14 mouse cellular contexts compared by ENCODE assay signal in the genomic region with DNA sequence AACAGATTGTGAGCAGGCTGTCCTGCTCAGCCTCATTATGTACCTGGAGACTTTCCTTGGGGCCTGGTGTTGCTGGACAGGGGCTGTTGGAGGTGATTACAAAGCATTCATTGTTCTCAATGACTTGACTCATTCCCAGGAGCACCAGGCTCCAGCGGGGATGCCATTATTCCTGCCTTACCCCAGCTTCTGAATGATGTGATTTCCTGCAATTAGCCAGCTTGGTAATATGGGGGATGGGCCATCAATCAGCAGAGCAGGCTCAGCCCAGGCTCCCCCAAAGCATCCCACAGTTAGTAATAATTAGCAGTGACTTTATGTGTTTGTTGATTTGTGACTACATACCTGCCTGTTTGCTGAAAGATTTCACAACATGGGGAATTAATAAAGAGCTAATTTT.
DNase-seq lines count a peak whose midpoint lies in the region; ATAC-seq lines count a peak whose summit lies in the region.
"Had no signal": no experiment of that assay in that cellular context is flagged by ENCODE, and none has a peak within 500 bp of the region (broad histone marks: within the 10 kb centered on the region; RNA-seq: fewer than 3 reads in every experiment).

No protein-coding gene starts in this region.

- no peak overlapping the region for H3K9ac ChIP-seq in midbrain, embryonic 13.5 days (replicated peaks)
- no peak overlapping the region for H3K9ac ChIP-seq in midbrain, embryonic 16.5 days (ENCODE audit: low read depth, low read length)
- H3K9ac ChIP-seq in embryonic facial prominence, embryonic 11.5 days (replicated peaks; ENCODE audit: low read length), result no peak overlapping the region
- no peak overlapping the region for H3K9ac ChIP-seq in neural tube, embryonic 15.5 days (replicated peaks)
- H3K9ac ChIP-seq: limb, embryonic 12.5 days; liver, embryonic 15.5 days; stomach, embryonic 15.5 days had no signal

- no peak overlapping the region for H3K4me3 ChIP-seq in midbrain, embryonic 13.5 days (replicated peaks)
- H3K4me3 ChIP-seq in midbrain, embryonic 16.5 days (ENCODE audit: low read depth, low read length), result no peak overlapping the region
- H3K4me3 ChIP-seq in embryonic facial prominence, embryonic 11.5 days (ENCODE audit: low read depth, low read length), result no peak overlapping the region
- H3K4me3 ChIP-seq in neural tube, embryonic 15.5 days (replicated peaks), result no peak overlapping the region
- H3K4me3 ChIP-seq: limb, embryonic 12.5 days; liver, embryonic 15.5 days; stomach, embryonic 15.5 days had no signal

- no peaks in the 10 kb centered on the region for H3K9me3 ChIP-seq in midbrain, embryonic 13.5 days
- no peaks in the 10 kb centered on the region for H3K9me3 ChIP-seq in midbrain, embryonic 16.5 days (replicated peaks; ENCODE audit: control insufficient read depth, low read length, poor library complexity, severe bottlenecking)
- H3K9me3 ChIP-seq in embryonic facial prominence, embryonic 11.5 days (replicated peaks; ENCODE audit: control insufficient read depth, low read length), result no peaks in the 10 kb centered on the region
- H3K9me3 ChIP-seq in neural tube, embryonic 15.5 days (replicated peaks), result no peaks in the 10 kb centered on the region
- H3K9me3 ChIP-seq: limb, embryonic 12.5 days; liver, embryonic 15.5 days; stomach, embryonic 15.5 days had no signal

- peak overlapping the region; percentile 56; the same call in 1 of the 2 replicates for H3K27ac ChIP-seq in midbrain, embryonic 13.5 days
- no peak overlapping the region for H3K27ac ChIP-seq in midbrain, embryonic 16.5 days (ENCODE audit: low read length)
- H3K27ac ChIP-seq in embryonic facial prominence, embryonic 11.5 days (replicated peaks; ENCODE audit: low read depth, low read length), result no peak overlapping the region
- 0 out of 2 replicates have a peak overlapping the region, but pooled peaks have one; percentile 9 for H3K27ac ChIP-seq in neural tube, embryonic 15.5 days (replicated peaks)
- H3K27ac ChIP-seq: liver, embryonic 15.5 days; stomach, embryonic 15.5 days had no signal

- 0 out of 2 replicates have a peak, but pooled peaks cover 5% of the 10 kb centered on the region for H3K27me3 ChIP-seq in midbrain, embryonic 13.5 days
- H3K27me3 ChIP-seq in midbrain, embryonic 16.5 days (ENCODE audit: control insufficient read depth, insufficient read depth, low read depth, low read length), result no peaks in the 10 kb centered on the region
- no peaks in the 10 kb centered on the region for H3K27me3 ChIP-seq in embryonic facial prominence, embryonic 11.5 days (ENCODE audit: control insufficient read depth, insufficient read depth, low read length)
- H3K27me3 ChIP-seq in neural tube, embryonic 15.5 days (replicated peaks), result no peaks in the 10 kb centered on the region
- H3K27me3 ChIP-seq: Patski; stomach, embryonic 15.5 days had no signal

- peak; percentile 43 for DNase-seq in embryonic facial prominence, embryonic 11.5 days (ENCODE audit: low spot score)
- peak; percentile 81 for DNase-seq in forelimb bud, embryonic 11.5 days (ENCODE audit: low read depth, low spot score)
- no peak for DNase-seq in testis, postnatal 10 days (ENCODE audit: low spot score)
- DNase-seq in right cerebral cortex, postnatal 4 days, result no peak
- DNase-seq: cerebellum, adult 11-12 months; kidney, adult 2 months; kidney, postnatal 36 days had no signal

- no peaks in the 10 kb centered on the region for H3K36me3 ChIP-seq in midbrain, embryonic 13.5 days
- no peaks in the 10 kb centered on the region for H3K36me3 ChIP-seq in midbrain, embryonic 16.5 days (ENCODE audit: control insufficient read depth, insufficient read depth, low read length)
- no peaks in the 10 kb centered on the region for H3K36me3 ChIP-seq in embryonic facial prominence, embryonic 11.5 days (replicated peaks; ENCODE audit: control insufficient read depth, insufficient read depth, low read depth, low read length)
- H3K36me3 ChIP-seq in neural tube, embryonic 15.5 days, result no peaks in the 10 kb centered on the region
- H3K36me3 ChIP-seq: limb, embryonic 12.5 days; liver, embryonic 15.5 days; stomach, embryonic 15.5 days had no signal

- no peak overlapping the region for H3K4me2 ChIP-seq in midbrain, embryonic 13.5 days (replicated peaks)
- H3K4me2 ChIP-seq in midbrain, embryonic 16.5 days (ENCODE audit: low read length), result no peak overlapping the region
- H3K4me2 ChIP-seq in embryonic facial prominence, embryonic 11.5 days (ENCODE audit: low read depth, low read length), result no peak overlapping the region
- H3K4me2 ChIP-seq in neural tube, embryonic 15.5 days, result no peak overlapping the region
- H3K4me2 ChIP-seq: limb, embryonic 12.5 days; liver, embryonic 15.5 days; stomach, embryonic 15.5 days had no signal

- H3K4me1 ChIP-seq in midbrain, embryonic 13.5 days (replicated peaks), result peaks cover 36% of the 10 kb centered on the region
- peaks cover 12% of the 10 kb centered on the region for H3K4me1 ChIP-seq in midbrain, embryonic 16.5 days (ENCODE audit: control insufficient read depth, insufficient read depth, low read length)
- no peaks in the 10 kb centered on the region for H3K4me1 ChIP-seq in embryonic facial prominence, embryonic 11.5 days (ENCODE audit: control insufficient read depth, insufficient read depth, low read length)
- peaks cover 42% of the 10 kb centered on the region for H3K4me1 ChIP-seq in neural tube, embryonic 15.5 days
- H3K4me1 ChIP-seq: stomach, embryonic 15.5 days had no signal

- ATAC-seq in midbrain, embryonic 13.5 days, result peak; percentile 62; the same call in 1 of the 2 replicates
- ATAC-seq in midbrain, embryonic 16.5 days, result no peak
- no peak for ATAC-seq in embryonic facial prominence, embryonic 11.5 days (replicated peaks; ENCODE audit: insufficient number of reproducible peaks, low FRiP score, low TSS enrichment, low read depth)
- ATAC-seq in neural tube, embryonic 15.5 days (ENCODE audit: low FRiP score), result no peak
- ATAC-seq: Patski had no signal

- WGBS in midbrain, embryonic 13.5 days, result 6% methylated on average over 1 of the region's 1 CpGs
- 0% methylated on average over 1 of the region's 1 CpGs for WGBS in midbrain, embryonic 16.5 days
- WGBS in embryonic facial prominence, embryonic 11.5 days, result 3% methylated on average over 1 of the region's 1 CpGs
- WGBS in neural tube, embryonic 15.5 days, result 7% methylated on average over 1 of the region's 1 CpGs

Comparison
In these comparisons a context has a peak if more than half of its experiments do, and no peak if none do; other contexts are left out.
1. H3K27ac ChIP-seq: peak in midbrain, embryonic 13.5 days (single experiment) and neural tube, embryonic 15.5 days (single experiment); none in midbrain, embryonic 16.5 days (single experiment) and embryonic facial prominence, embryonic 11.5 days (single experiment).
2. DNase-seq: peak in embryonic facial prominence, embryonic 11.5 days (single experiment) and forelimb bud, embryonic 11.5 days (single experiment); none in testis, postnatal 10 days (single experiment) and right cerebral cortex, postnatal 4 days (single experiment).